Mouse (Mus musculus) midbrain, embryonic 12.5 days (tissue): Measurements from ENCODE around the gene Clcn7. TPM values are rescaled to one million over a fixed set of nuclear protein-coding genes. Genes with fewer than 3 reads are reported as not detected.

Experiments
- polyA plus RNA-seq: library from polyadenylated mRNA; unstranded; fragments of >200 nt; fragmentation: Nextera tagmentation; extraction: Ambion mirVana; gene quantifications from 2 replicates; pipeline ENCODE4 v1.2.1, GENCODE M21; 2016

The Clcn7 gene
- polyA plus RNA-seq, 1 experiment from 2014 or later, result 28.7 TPM

Other genes starting within 250 kb of the Clcn7 start
- gene Nubp2, start 247.0 kb upstream of the Clcn7 start, polyA plus RNA-seq, result 64.0 and 70.3 TPM in 2 replicates
- 52.8 and 52.9 TPM in 2 replicates for gene Spsb3, start 246.7 kb upstream of the Clcn7 start, polyA plus RNA-seq
- gene Eme2, start 238.3 kb upstream of the Clcn7 start, polyA plus RNA-seq, result 42.6 and 43.6 TPM in 2 replicates
- 88.0 and 89.8 TPM in 2 replicates for gene Mrps34, start 238.3 kb upstream of the Clcn7 start, polyA plus RNA-seq
- gene Nme3, start 236.9 kb upstream of the Clcn7 start, polyA plus RNA-seq, result 43.2 and 54.2 TPM in 2 replicates
- gene Mapk8ip3, start 196.4 kb upstream of the Clcn7 start, polyA plus RNA-seq, result 78.7 and 80.0 TPM in 2 replicates
- 279 and 292 TPM in 2 replicates for gene Jpt2, start 172.7 kb upstream of the Clcn7 start, polyA plus RNA-seq
- 12.8 and 15.0 TPM in 2 replicates for gene Cramp1l, start 117.6 kb upstream of the Clcn7 start, polyA plus RNA-seq
- 28.4 and 28.6 TPM in 2 replicates for gene Ift140, start 117.3 kb upstream of the Clcn7 start, polyA plus RNA-seq
- 10.1 and 10.4 TPM in 2 replicates for gene Tmem204, start 49.8 kb upstream of the Clcn7 start, polyA plus RNA-seq
- 45.5 and 46.3 TPM in 2 replicates for gene Telo2, start 17.4 kb upstream of the Clcn7 start, polyA plus RNA-seq
- gene Ptx4, start 12.6 kb upstream of the Clcn7 start, polyA plus RNA-seq, result not detected in 2 replicates
- gene Ccdc154, start 29.1 kb downstream of the Clcn7 start, polyA plus RNA-seq, result not detected in 2 replicates
- not detected in 2 replicates for gene Gm38655, start 42.1 kb downstream of the Clcn7 start, polyA plus RNA-seq
- gene BC003965, start 51.2 kb downstream of the Clcn7 start, polyA plus RNA-seq, result 33.4 and 33.6 TPM in 2 replicates
- 10.0 and 10.9 TPM in 2 replicates for gene Unkl, start 55.0 kb downstream of the Clcn7 start, polyA plus RNA-seq
- 66.8 and 68.4 TPM in 2 replicates for gene Gnptg, start 106.7 kb downstream of the Clcn7 start, polyA plus RNA-seq
- gene Tsr3, start 106.8 kb downstream of the Clcn7 start, polyA plus RNA-seq, result 67.2 and 67.7 TPM in 2 replicates
- 4.2 and 4.6 TPM in 2 replicates for gene Baiap3, start 123.0 kb downstream of the Clcn7 start, polyA plus RNA-seq
- 818 and 823 TPM in 2 replicates for gene Ube2i, start 141.2 kb downstream of the Clcn7 start, polyA plus RNA-seq
- not detected in 2 replicates for gene Prss34, start 165.0 kb downstream of the Clcn7 start, polyA plus RNA-seq
- not detected in 2 replicates for gene Prss28, start 175.3 kb downstream of the Clcn7 start, polyA plus RNA-seq
- not detected in 2 replicates for gene Prss29, start 185.3 kb downstream of the Clcn7 start, polyA plus RNA-seq
- not detected in 2 replicates for gene Tpsab1, start 212.2 kb downstream of the Clcn7 start, polyA plus RNA-seq
- gene Tpsb2, start 232.9 kb downstream of the Clcn7 start, polyA plus RNA-seq, result not detected in 2 replicates
- gene Tpsg1, start 235.9 kb downstream of the Clcn7 start, polyA plus RNA-seq, result 0.22 and 0.92 TPM in 2 replicates